Mouse (Mus musculus) spleen, postnatal 14 days (tissue): ENCODE results near the gene H1fnt.

ENCODE experiments used
- DNase-seq, 2 experiments: peaks; one replicate each; pipeline ENCODE4 v3.0.0; 2021 to 2022; ENCODE audit warnings: low spot score in 2 of 2

H1fnt gene

GRCm38 (mm10) chr15:98257193-98257592 lies at the start of gene H1fnt:
H1fnt (minus strand) TSS chr15:98257293.
- DNase-seq: no peak

GRCm38 (mm10) chr15:98295628-98296551 lies 38.8 kb upstream of the H1fnt start, which contains the start of gene Zfp641:
Zfp641 (minus strand) TSS chr15:98296161.
- DNase-seq: no peak

GRCm38 (mm10) chr15:98293651-98294050 lies 36.6 kb upstream of the H1fnt start:
- no peak for DNase-seq

GRCm38 (mm10) chr15:98288566-98288965 lies 31.5 kb upstream of the H1fnt start:
- no peak for DNase-seq

GRCm38 (mm10) chr15:98286418-98286817 lies 29.3 kb upstream of the H1fnt start:
- DNase-seq: no peak

GRCm38 (mm10) chr15:98257776-98258175 lies 683 bp upstream of the H1fnt start:
- no peak for DNase-seq

GRCm38 (mm10) chr15:98256271-98256670 lies 822 bp downstream of the H1fnt start:
- no peak for DNase-seq

GRCm38 (mm10) chr15:98235442-98235841 lies 21.7 kb downstream of the H1fnt start:
- no peak for DNase-seq

- DNase-seq: no peak
Observed at GRCm38 (mm10) chr15:98234350-98234749, 22.7 kb downstream of the H1fnt start, which contains the start of gene Olfr286. Olfr286 (minus strand) TSS chr15:98234450.

GRCm38 (mm10) chr15:98226096-98226495 lies 31.0 kb downstream of the H1fnt start:
- DNase-seq: no peak

GRCm38 (mm10) chr15:98225610-98226009 lies 31.5 kb downstream of the H1fnt start:
- DNase-seq: no peak

GRCm38 (mm10) chr15:98222377-98222776 lies 34.7 kb downstream of the H1fnt start:
- DNase-seq: no peak

GRCm38 (mm10) chr15:98220877-98221276 lies 36.2 kb downstream of the H1fnt start, which contains the start of the genes Gm44579 and Olfr287:
Gm44579 (minus strand) TSS chr15:98220977.
Olfr287 (minus strand) TSS chr15:98221056.
- DNase-seq: no peak

GRCm38 (mm10) chr15:98214130-98214529 lies 43.0 kb downstream of the H1fnt start:
- no peak for DNase-seq

- DNase-seq: no peak
Observed at GRCm38 (mm10) chr15:98213336-98213870, 43.7 kb downstream of the H1fnt start.

- DNase-seq: no peak
Observed at GRCm38 (mm10) chr15:98209676-98210075, 47.4 kb downstream of the H1fnt start.
